Mouse (Mus musculus) T-helper 17 cell (primary cell): Measurements from ENCODE around the gene Med14.

ENCODE experiments used
- in situ Hi-C, 2 experiments: fragments of 300-600 bp; cut with MboI, MseI; formaldehyde crosslinking; loops; 1 replicate in 1 of 2; 2 replicates in 1 of 2; pipeline ENCODE4 v1.15.1; 2025; ENCODE audit warnings: high pct_unique_total_duplicates in 2 of 2

The Med14 gene

GRCm38 (mm10) chrX:12673054-12673775, 88.7 kb downstream of the Med14 start, which contains the start of gene 1810030O07Rik:
TSS of gene 1810030O07Rik (minus strand) at chrX:12673668.
- in situ Hi-C loops = no loop called here

GRCm38 (mm10) chrX:12653879-12654278, 108.0 kb downstream of the Med14 start:
- in situ Hi-C loops = no loop called here

GRCm38 (mm10) chrX:12651906-12652305, 110.0 kb downstream of the Med14 start:
- in situ Hi-C loops = no loop called here

- in situ Hi-C loops = no loop called here
These were observed 116.2 kb downstream of the Med14 start for GRCm38 (mm10) chrX:12645531-12646304.

- in situ Hi-C loops = no loop called here
These were observed 116.9 kb downstream of the Med14 start for GRCm38 (mm10) chrX:12644976-12645375.
